In the genomic region with DNA sequence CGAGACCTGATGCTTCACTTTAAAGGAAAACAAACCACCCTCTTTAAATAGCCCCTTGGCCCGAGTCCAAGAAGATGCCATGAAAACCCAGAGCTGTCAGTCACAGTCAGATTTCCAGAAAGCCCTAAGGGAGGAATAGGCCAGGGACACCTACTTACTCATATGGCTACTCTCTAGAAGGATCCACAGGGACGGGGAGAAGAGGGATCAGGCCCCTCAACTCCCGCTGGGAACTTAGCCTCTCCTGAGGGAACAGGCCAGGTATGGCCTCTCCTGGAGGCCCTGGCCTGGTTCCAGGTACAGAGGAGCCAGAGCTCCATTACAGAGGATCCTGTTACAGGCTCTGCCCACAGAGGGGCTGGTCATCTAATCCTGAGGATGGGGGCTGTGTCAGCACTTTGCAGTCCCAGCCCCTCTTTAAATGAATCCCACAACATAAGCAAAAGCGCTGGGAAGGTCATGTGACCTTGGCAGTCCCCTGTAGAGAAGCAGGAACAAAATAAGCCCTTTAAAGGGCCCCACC, we compare ENCODE assay signal across 8 mouse cellular contexts. TPM values are rescaled to one million over a fixed set of nuclear protein-coding genes. Genes with fewer than 3 reads are reported as not detected.
DNase-seq lines count a peak whose midpoint lies in the region; ATAC-seq and TF ChIP-seq lines count a peak whose summit lies in the region.

No protein-coding gene starts in this region.

- peak; percentile 39 for DNase-seq in lung, postnatal 0 days (ENCODE audit: low spot score)
- DNase-seq in lung, postnatal 4 days: no peak
- DNase-seq in kidney, postnatal 14 days: peak; percentile 75
- DNase-seq in right cerebral cortex, postnatal 36 days (ENCODE audit: low spot score in 2 of 2): no peak
- no peak for DNase-seq in adrenal gland, postnatal 36 days

- no peak overlapping the region for H3K27ac ChIP-seq in lung, postnatal 0 days (ENCODE audit: low read length)
- no peak overlapping the region for H3K27ac ChIP-seq in forebrain, embryonic 13.5 days
- H3K27ac ChIP-seq in stomach, embryonic 16.5 days (ENCODE audit: low read length): peak overlapping the region; percentile 66

- H3K4me2 ChIP-seq in lung, postnatal 0 days (replicated peaks; ENCODE audit: low read depth, low read length): peak overlapping the region; percentile 39
- H3K4me2 ChIP-seq in forebrain, embryonic 13.5 days: peak overlapping the region; percentile 67
- H3K4me2 ChIP-seq in stomach, embryonic 16.5 days (ENCODE audit: low read depth, low read length): peak overlapping the region; percentile 43

- no peak for TF ChIP-seq CTCF in lung, postnatal 0 days (IDR thresholded peaks at IDR 0.05)

- H3K4me1 ChIP-seq in lung, postnatal 0 days (ENCODE audit: insufficient read depth, low read depth, low read length): peaks cover 5% of the 10 kb centered on the region; the same call in 1 of the 2 replicates
- H3K4me1 ChIP-seq in forebrain, embryonic 13.5 days: peaks cover 53% of the 10 kb centered on the region
- H3K4me1 ChIP-seq in stomach, embryonic 16.5 days (ENCODE audit: control insufficient read depth, insufficient read depth, low read length): peaks cover 50% of the 10 kb centered on the region

- no peak overlapping the region for H3K9ac ChIP-seq in lung, postnatal 0 days (replicated peaks; ENCODE audit: low read depth)
- peak overlapping the region; percentile 67 for H3K9ac ChIP-seq in forebrain, embryonic 13.5 days
- peak overlapping the region; percentile 63 for H3K9ac ChIP-seq in stomach, embryonic 16.5 days (ENCODE audit: low read length)

- 21% methylated on average over 5 of the region's 5 CpGs for WGBS in lung, postnatal 0 days
- 17% methylated on average over 5 of the region's 5 CpGs for WGBS in forebrain, embryonic 13.5 days
- WGBS in stomach, embryonic 16.5 days: 26% methylated on average over 5 of the region's 5 CpGs

- H3K4me3 ChIP-seq in lung, postnatal 0 days (ENCODE audit: low read depth, low read length): no peak overlapping the region
- H3K4me3 ChIP-seq in forebrain, embryonic 13.5 days: peak overlapping the region; percentile 43
- H3K4me3 ChIP-seq in stomach, embryonic 16.5 days (replicated peaks; ENCODE audit: low read length): peak overlapping the region; percentile 28; the same call in 1 of the 2 replicates

- no peaks in the 10 kb centered on the region for H3K9me3 ChIP-seq in lung, postnatal 0 days (ENCODE audit: low read length)
- H3K9me3 ChIP-seq in forebrain, embryonic 13.5 days (replicated peaks): no peaks in the 10 kb centered on the region
- no peaks in the 10 kb centered on the region for H3K9me3 ChIP-seq in stomach, embryonic 16.5 days (replicated peaks; ENCODE audit: control insufficient read depth, low read length)

- no peaks in the 10 kb centered on the region for H3K27me3 ChIP-seq in lung, postnatal 0 days (replicated peaks; ENCODE audit: insufficient read depth, low read length)
- H3K27me3 ChIP-seq in forebrain, embryonic 13.5 days: peaks cover 10% of the 10 kb centered on the region; the same call in 1 of the 2 replicates
- H3K27me3 ChIP-seq in stomach, embryonic 16.5 days (ENCODE audit: control insufficient read depth, insufficient read depth, low read length): peaks cover 4% of the 10 kb centered on the region; the same call in 1 of the 2 replicates

- no peaks in the 10 kb centered on the region for H3K36me3 ChIP-seq in lung, postnatal 0 days (ENCODE audit: insufficient read depth, low read length)
- peaks cover 34% of the 10 kb centered on the region for H3K36me3 ChIP-seq in forebrain, embryonic 13.5 days (ENCODE audit: poor library complexity, severe bottlenecking)
- 0 out of 2 replicates have a peak, but pooled peaks cover 4% of the 10 kb centered on the region for H3K36me3 ChIP-seq in stomach, embryonic 16.5 days (ENCODE audit: control insufficient read depth, insufficient read depth, low read length)

- TF ChIP-seq EP300 in lung, postnatal 0 days (IDR thresholded peaks at IDR 0.05): no peak

- ATAC-seq in lung, postnatal 0 days: peak; percentile 40
- ATAC-seq in forebrain, embryonic 13.5 days: no peak
- ATAC-seq in stomach, embryonic 16.5 days (ENCODE audit: insufficient read depth, low FRiP score): no peak
- no peak for ATAC-seq in megakaryocyte-erythroid progenitor cell, adult 5-6 weeks (replicated peaks; ENCODE audit: low FRiP score, low TSS enrichment, poor library complexity, severe bottlenecking)

RNA-seq across cellular contexts. Expression of a gene that starts 34.7 kb away (rescaled TPM):
- polyA plus RNA-seq in lung, postnatal 0 days (2015; fragmentation: Nextera tagmentation; extraction: Ambion mirVana): 6.7 and 7.9 TPM in 2 replicates
- 3.7 and 3.8 TPM in 2 replicates for polyA plus RNA-seq in forebrain, embryonic 13.5 days (2015; fragmentation: Nextera tagmentation; extraction: Ambion mirVana)
- 8.2 and 8.5 TPM in 2 replicates for polyA plus RNA-seq in stomach, embryonic 16.5 days (2015; fragmentation: Nextera tagmentation; extraction: Ambion mirVana)
- total RNA-seq in megakaryocyte-erythroid progenitor cell, adult 5-6 weeks (2014; fragmentation: Nextera tagmentation): 0.20 and 0.45 TPM in 2 replicates
- total RNA-seq in megakaryocyte-erythroid progenitor cell, adult 5-6 weeks (2017): 0.11 TPM in 1 of 2 replicates, not detected in the other
- total RNA-seq in adrenal gland, postnatal 36 days (2021): 10 to 100 TPM; 15.6 to 19.5 TPM

RNA-seq across cellular contexts. Expression of a gene that starts 36.9 kb away (rescaled TPM):
- polyA plus RNA-seq in lung, postnatal 0 days (2015; fragmentation: Nextera tagmentation; extraction: Ambion mirVana): 26.4 and 27.1 TPM in 2 replicates
- 100 and 106 TPM in 2 replicates for polyA plus RNA-seq in forebrain, embryonic 13.5 days (2015; fragmentation: Nextera tagmentation; extraction: Ambion mirVana)
- 72.9 and 80.0 TPM in 2 replicates for polyA plus RNA-seq in stomach, embryonic 16.5 days (2015; fragmentation: Nextera tagmentation; extraction: Ambion mirVana)
- total RNA-seq in megakaryocyte-erythroid progenitor cell, adult 5-6 weeks (2014; fragmentation: Nextera tagmentation): 54.8 and 56.6 TPM in 2 replicates
- 45.5 and 46.2 TPM in 2 replicates for total RNA-seq in megakaryocyte-erythroid progenitor cell, adult 5-6 weeks (2017)
- total RNA-seq in adrenal gland, postnatal 36 days (2021): 100 to 1,000 TPM in 1 of 2 experiments, 10 to 100 TPM in 1; 95.2 to 102 TPM

RNA-seq across cellular contexts. Expression of a gene that starts 37.0 kb away (rescaled TPM):
- polyA plus RNA-seq in lung, postnatal 0 days (2015; fragmentation: Nextera tagmentation; extraction: Ambion mirVana): 7.3 and 7.5 TPM in 2 replicates
- 15.6 and 19.1 TPM in 2 replicates for polyA plus RNA-seq in forebrain, embryonic 13.5 days (2015; fragmentation: Nextera tagmentation; extraction: Ambion mirVana)
- polyA plus RNA-seq in stomach, embryonic 16.5 days (2015; fragmentation: Nextera tagmentation; extraction: Ambion mirVana): 13.0 and 13.1 TPM in 2 replicates
- 33.7 and 36.6 TPM in 2 replicates for total RNA-seq in megakaryocyte-erythroid progenitor cell, adult 5-6 weeks (2014; fragmentation: Nextera tagmentation)
- total RNA-seq in megakaryocyte-erythroid progenitor cell, adult 5-6 weeks (2017): 9.9 and 26.8 TPM in 2 replicates
- total RNA-seq in adrenal gland, postnatal 36 days (2021): 10 to 100 TPM; 23.1 to 23.6 TPM

Comparison
In these comparisons a context has a peak if more than half of its experiments do, and no peak if none do; other contexts are left out.
1. DNase-seq: peak in lung, postnatal 0 days (single experiment) and kidney, postnatal 14 days (single experiment); none in lung, postnatal 4 days (0 of 2), right cerebral cortex, postnatal 36 days (0 of 2) and adrenal gland, postnatal 36 days (0 of 2).
2. Peak in every context shown above with its lines, with median percentiles within 50 percentile points of each other: H3K4me2 ChIP-seq.